Mouse (Mus musculus): ENCODE measurements around the gene Lmnb2.

- TF ChIP-seq GATA1 (IDR thresholded peaks at IDR 0.05; ENCODE audit: borderline replicate concordance, low read length) (no peak), FLI1 (IDR thresholded peaks at IDR 0.05; ENCODE audit: low read length) (no peak)
These were observed 41.1 kb upstream of the Lmnb2 start for GRCm38 (mm10) chr10:80958979-80959637.

All from megakaryocyte, embryonic 14.5 days (primary cell).